Mouse (Mus musculus): ENCODE results near the gene Icam1. TPM values are rescaled to one million over a fixed set of nuclear protein-coding genes. Genes with fewer than 3 reads are reported as not detected.
A peak's percentile ranks its signal among the peaks of the same experiment; 100 is the strongest.
"Not testable (repeated sequence)": the region's sequence is repeated elsewhere in the genome, so short reads cannot be mapped to it uniquely, and the experiment has no call there.

The Icam1 gene
- polyA plus RNA-seq, 1 experiment from 2014 or later = 0.06 TPM

DNA sequence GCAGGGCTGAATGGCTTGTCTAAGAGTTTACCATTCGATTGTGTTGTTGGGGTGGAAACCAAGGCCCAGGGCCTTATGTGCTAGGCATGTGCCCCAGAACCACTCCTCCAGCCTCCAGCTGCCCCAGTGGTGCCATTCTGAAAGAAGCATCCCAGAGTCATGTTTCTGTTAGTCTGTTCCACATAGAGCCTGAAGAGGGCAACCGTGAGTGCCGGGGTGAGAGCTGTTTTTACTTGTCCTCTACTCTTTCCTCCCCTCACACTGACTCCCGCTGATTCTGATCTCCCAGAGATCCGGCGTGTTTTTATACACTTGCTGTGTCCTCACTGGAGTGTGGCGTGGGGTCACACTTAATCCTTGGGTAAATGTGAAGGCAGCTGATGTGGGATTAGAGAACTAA lies 7.8 kb upstream of the Icam1 start:
- ChIA-PET POLR2A (interaction anchor here (1.0 kb wide), 1 partner anchor 21 kb away, joined by 3 read pairs; the partner anchor contains the start of gene Icam4), CTCF (interaction anchor here (1.1 to 2.0 kb wide), 3 partner anchors 9 to 106 kb away, joined by 3 to 6 read pairs (median 4); no protein-coding TSS in a partner anchor)
- no peak for DNase-seq (ENCODE audit: low read depth, low spot score)
- no peaks in the 10 kb centered on the region for H3K27me3 ChIP-seq
- in situ Hi-C loops (cut with MboI; ENCODE audit: low pct_unique_long_range_greater_than_20kb) = no loop called here
- ATAC-seq = no peak
- no peak for TF ChIP-seq CTCF (IDR thresholded peaks at IDR 0.05)

GRCm38 (mm10) chr9:21010362-21010761 lies 5.4 kb upstream of the Icam1 start:
- CTCF ChIA-PET = interaction anchor here (1.0 to 2.2 kb wide), 2 partner anchors 111 to 126 kb away, joined by 3 to 8 read pairs; partner anchors contain the start of gene Eif3g
- ATAC-seq = no peak
- no peak for TF ChIP-seq CTCF (IDR thresholded peaks at IDR 0.05)
- POLR2A ChIA-PET = no interaction called here
- DNase-seq (ENCODE audit: low read depth, low spot score) = no peak
- H3K27me3 ChIP-seq = no peaks in the 10 kb centered on the region
- in situ Hi-C loops (cut with MboI; ENCODE audit: low pct_unique_long_range_greater_than_20kb) = no loop called here

DNA sequence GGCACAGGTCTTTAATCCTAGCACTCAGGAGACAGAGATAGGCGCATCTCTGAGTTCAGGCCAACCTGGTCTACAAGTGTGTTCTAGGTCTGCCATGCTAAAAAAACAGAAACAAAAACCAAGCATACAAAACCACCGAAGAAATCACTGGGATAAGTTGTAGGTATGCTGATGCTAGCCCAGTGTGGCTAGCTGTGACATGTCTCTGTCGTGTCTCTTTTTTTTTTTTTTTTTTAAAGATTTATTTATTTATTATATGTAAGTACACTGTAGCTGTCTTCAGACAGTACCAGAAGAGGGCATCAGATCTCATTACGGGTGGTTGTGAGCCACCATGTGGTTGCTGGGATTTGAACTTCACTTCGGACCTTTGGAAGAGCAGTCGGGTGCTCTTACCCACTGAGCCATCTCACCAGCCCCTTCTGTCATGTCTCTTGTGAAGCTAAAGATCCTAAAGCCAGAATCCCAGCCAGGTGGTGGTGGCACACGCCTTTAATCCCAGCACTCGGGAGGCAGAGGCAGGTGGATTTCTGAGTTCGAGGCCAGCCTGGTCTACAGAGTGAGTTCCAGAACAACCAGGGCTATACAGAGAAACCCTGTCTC lies 4.7 kb upstream of the Icam1 start:
- H3K27me3 ChIP-seq; POLR2A ChIA-PET; DNase-seq (ENCODE audit: low read depth, low spot score); in situ Hi-C loops (cut with MboI; ENCODE audit: low pct_unique_long_range_greater_than_20kb); ATAC-seq: not testable (repeated sequence)
- CTCF ChIA-PET = interaction anchor here (1.0 to 2.2 kb wide), 2 partner anchors 112 to 125 kb away, joined by 3 to 8 read pairs; partner anchors contain the start of gene Eif3g

DNA sequence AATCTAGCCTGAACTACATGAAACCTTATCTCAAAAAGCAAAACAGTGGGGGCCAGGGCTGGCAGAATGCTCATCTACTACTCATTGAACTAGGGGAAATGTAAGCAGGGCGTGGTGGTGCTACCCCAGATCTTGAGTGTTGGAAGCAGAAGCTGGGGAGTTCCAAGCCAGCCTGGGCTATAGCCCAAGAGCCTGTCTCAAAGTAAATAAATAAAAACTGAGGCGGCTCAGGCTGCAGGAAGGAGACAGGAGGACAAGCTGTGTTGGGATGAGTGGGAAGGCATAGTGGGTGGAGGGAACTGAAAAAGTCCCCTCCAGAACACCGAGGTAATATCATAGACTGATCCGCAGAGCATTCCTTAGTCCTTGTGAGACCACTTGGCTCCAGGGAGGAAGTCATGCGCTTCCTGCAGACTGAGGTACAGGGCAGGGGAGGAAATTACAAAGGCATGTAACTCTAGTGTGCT lies 3.9 kb upstream of the Icam1 start:
- TF ChIP-seq CTCF (IDR thresholded peaks at IDR 0.05) = no peak
- ChIA-PET CTCF (interaction anchor here (2.2 kb wide), 1 partner anchor 18 kb away, joined by 7 read pairs; no protein-coding TSS in a partner anchor), POLR2A (no interaction called here)
- in situ Hi-C loops (cut with MboI; ENCODE audit: low pct_unique_long_range_greater_than_20kb) = no loop called here
- peak; percentile 15 for ATAC-seq
- H3K27me3 ChIP-seq = peaks cover 4% of the 10 kb centered on the region
- DNase-seq (ENCODE audit: low read depth, low spot score) = no peak

DNA sequence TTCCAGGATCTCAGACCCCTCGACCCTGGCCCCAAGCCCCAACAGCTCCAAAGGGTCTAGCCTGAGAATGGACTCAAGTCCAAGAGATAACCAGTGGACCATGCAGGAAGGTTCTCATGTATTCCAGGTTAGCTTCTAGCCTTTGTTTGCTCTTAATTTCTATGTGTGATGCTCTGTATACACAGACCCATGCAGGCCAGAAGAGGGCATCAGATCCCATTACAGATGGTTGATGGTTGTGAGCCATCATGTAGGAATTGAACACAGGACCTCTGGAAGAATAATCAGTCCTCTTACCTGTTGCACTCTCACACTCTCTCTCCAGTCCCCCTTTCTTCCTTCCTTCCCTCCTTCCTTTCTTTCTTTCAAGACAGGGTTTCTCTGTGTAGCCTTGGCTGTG lies 3.4 kb upstream of the Icam1 start:
- ChIA-PET POLR2A (interaction anchor here (0.6 to 0.7 kb wide), 2 partner anchors 70 to 129 kb away, joined by 3 to 4 read pairs; no protein-coding TSS in a partner anchor), CTCF (interaction anchor here (2.2 kb wide), 1 partner anchor 18 kb away, joined by 7 read pairs; no protein-coding TSS in a partner anchor)
- in situ Hi-C loops (cut with MboI; ENCODE audit: low pct_unique_long_range_greater_than_20kb) = no loop called here
- peaks cover 4% of the 10 kb centered on the region for H3K27me3 ChIP-seq
- no peak for DNase-seq (ENCODE audit: low read depth, low spot score)
- peak; percentile 6 for ATAC-seq
- TF ChIP-seq CTCF (IDR thresholded peaks at IDR 0.05) = no peak

- CTCF ChIA-PET = no interaction called here
These were observed 854 bp upstream of the Icam1 start for GRCm38 (mm10) chr9:21014691-21015570.

GRCm38 (mm10) chr9:21016331-21017176 lies 769 bp downstream of the Icam1 start:
- ATAC-seq = no peak
- TF ChIP-seq CTCF (IDR thresholded peaks at IDR 0.05) = no peak
- ChIA-PET POLR2A (no interaction called here), CTCF (interaction anchor here (0.8 kb wide), 1 partner anchor 9 kb away, joined by 3 read pairs; no protein-coding TSS in a partner anchor)
- DNase-seq (ENCODE audit: low read depth, low spot score) = no peak
- H3K27me3 ChIP-seq = peaks cover 4% of the 10 kb centered on the region
- in situ Hi-C loops (cut with MboI; ENCODE audit: low pct_unique_long_range_greater_than_20kb) = no loop called here

More at GRCm38 (mm10) chr9:21014691-21015570, 854 bp upstream of the Icam1 start:
- POLR2A ChIA-PET = interaction anchor here (0.6 to 0.8 kb wide), 2 partner anchors 9 to 110 kb away, joined by 3 to 4 read pairs; no protein-coding TSS in a partner anchor
- in situ Hi-C loops (cut with MboI; ENCODE audit: low pct_unique_long_range_greater_than_20kb) = no loop called here
- TF ChIP-seq CTCF (IDR thresholded peaks at IDR 0.05) = no peak
- DNase-seq (ENCODE audit: low read depth, low spot score) (no peak), ATAC-seq (no peak)
- peaks cover 4% of the 10 kb centered on the region for H3K27me3 ChIP-seq

GRCm38 (mm10) chr9:21017177-21017575 lies 1.4 kb downstream of the Icam1 start:
- CTCF ChIA-PET = interaction anchor here (0.8 kb wide), 1 partner anchor 9 kb away, joined by 3 read pairs; no protein-coding TSS in a partner anchor
- POLR2A ChIA-PET = no interaction called here
- TF ChIP-seq CTCF (IDR thresholded peaks at IDR 0.05) = no peak
- DNase-seq (ENCODE audit: low read depth, low spot score) = no peak
- in situ Hi-C loops (cut with MboI; ENCODE audit: low pct_unique_long_range_greater_than_20kb) = no loop called here
- ATAC-seq = no peak
- H3K27me3 ChIP-seq = peaks cover 4% of the 10 kb centered on the region

GRCm38 (mm10) chr9:21018600-21018999 lies 2.8 kb downstream of the Icam1 start:
- TF ChIP-seq CTCF (IDR thresholded peaks at IDR 0.05) = no peak
- ChIA-PET CTCF (interaction anchor here (0.8 kb wide), 1 partner anchor 11 kb away, joined by 3 read pairs; the partner anchor contains the start of gene Icam4), POLR2A (no interaction called here)
- ATAC-seq (no peak), DNase-seq (ENCODE audit: low read depth, low spot score) (no peak)
- in situ Hi-C loops (cut with MboI; ENCODE audit: low pct_unique_long_range_greater_than_20kb) = no loop called here
- H3K27me3 ChIP-seq = peaks cover 4% of the 10 kb centered on the region

DNA sequence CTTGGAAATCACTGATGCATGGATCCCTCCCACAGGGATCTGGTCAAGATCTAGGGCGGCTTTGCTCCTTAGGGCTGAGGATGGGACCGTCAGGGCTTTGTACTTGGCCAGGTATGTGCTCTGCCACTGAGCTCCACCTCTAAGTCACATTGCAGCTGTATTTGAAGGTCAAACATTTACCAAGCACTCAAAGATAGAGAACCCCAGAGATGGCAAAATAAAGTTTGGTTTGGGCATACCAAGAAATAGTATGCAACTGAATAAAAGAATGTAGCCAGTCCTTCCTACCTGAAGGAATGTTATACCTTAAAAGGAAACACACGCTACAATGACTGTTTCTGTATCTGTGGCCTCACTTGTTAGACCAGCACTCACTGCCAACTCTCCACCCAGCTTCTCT lies 5.6 kb downstream of the Icam1 start:
- TF ChIP-seq CTCF (IDR thresholded peaks at IDR 0.05) = no peak
- ATAC-seq (no peak), DNase-seq (ENCODE audit: low read depth, low spot score) (no peak)
- in situ Hi-C loops (cut with MboI; ENCODE audit: low pct_unique_long_range_greater_than_20kb) = no loop called here
- CTCF ChIA-PET = no interaction called here
- POLR2A ChIA-PET = no interaction called here
- peaks cover 3% of the 10 kb centered on the region for H3K27me3 ChIP-seq
